Mouse (Mus musculus) myocyte (in vitro differentiated cells): ENCODE data around the gene Bcl6. TPM values are rescaled to one million over a fixed set of nuclear protein-coding genes. Genes with fewer than 3 reads are reported as not detected.

Experiments
- H3K27me3 ChIP-seq: one replicate; pipeline ENCODE4 v1.6.1; 2011; ENCODE audit not compliant: control insufficient read depth, insufficient read depth, insufficient read length
- H3K36me3 ChIP-seq: one replicate; pipeline ENCODE4 v1.6.1; 2011; ENCODE audit not compliant: control insufficient read depth, insufficient read depth
- H3K4me2 ChIP-seq: one replicate; pipeline ENCODE4 v1.6.1; 2011; ENCODE audit warnings: low read depth, control low read depth
- H3K4me3 ChIP-seq: one replicate; pipeline ENCODE4 v1.5.1; 2011; ENCODE audit warnings: mild to moderate bottlenecking, control low read depth, moderate library complexity
- H3K79me2 ChIP-seq: one replicate; pipeline ENCODE4 v1.6.1; 2011; ENCODE audit not compliant: control insufficient read depth, insufficient read depth
- H3ac ChIP-seq: one replicate; pipeline ENCODE4 v1.6.1; 2011; ENCODE audit not compliant: control insufficient read depth, insufficient read length
- CEBPB ChIP-seq: IDR thresholded peaks from 2 replicates; pipeline ENCODE4 v1.6.1; 2011; ENCODE audit warnings: mild to moderate bottlenecking, moderate library complexity; ENCODE audit not compliant: poor library complexity, insufficient read depth, severe bottlenecking
- E2F4 ChIP-seq: IDR thresholded peaks from one replicate; pipeline ENCODE4 v1.6.1; 2011; ENCODE audit warnings: mild to moderate bottlenecking, control low read depth, moderate library complexity; ENCODE audit not compliant: insufficient read depth
- MAX ChIP-seq: IDR thresholded peaks from one replicate; pipeline ENCODE4 v1.6.1; 2011; ENCODE audit warnings: low read depth, mild to moderate bottlenecking, control low read depth
- MYOD1 ChIP-seq, 3 experiments: IDR thresholded peaks; one replicate each; pipeline ENCODE4 v1.6.1; 2011; ENCODE audit warnings: control low read depth in 2 of 3, low read depth in 2 of 3, mild to moderate bottlenecking in 2 of 3, moderate library complexity in 1 of 3; ENCODE audit not compliant: insufficient read length in 2 of 3, control insufficient read depth in 1 of 3
- MYOG ChIP-seq, 3 experiments: IDR thresholded peaks; one replicate each; pipeline ENCODE4 v1.6.1; 2011; ENCODE audit warnings: control low read depth in 2 of 3, low read depth in 2 of 3, mild to moderate bottlenecking in 2 of 3; ENCODE audit not compliant: insufficient read length in 2 of 3, control insufficient read depth in 1 of 3, insufficient read depth in 1 of 3
- POLR2A ChIP-seq: IDR thresholded peaks from one replicate; pipeline ENCODE4 v1.6.1; 2011; ENCODE audit warnings: low read depth, mild to moderate bottlenecking, control low read depth, moderate library complexity; ENCODE audit not compliant: insufficient read length
- POLR2AphosphoS2 ChIP-seq: IDR thresholded peaks from one replicate; pipeline ENCODE4 v1.6.1; 2011; ENCODE audit warnings: low read depth, control low read depth; ENCODE audit not compliant: insufficient read length
- REST ChIP-seq: IDR thresholded peaks from one replicate; pipeline ENCODE4 v1.6.1; 2011; ENCODE audit warnings: mild to moderate bottlenecking, control low read depth, moderate library complexity; ENCODE audit not compliant: insufficient read depth, insufficient read length
- SRF ChIP-seq: IDR thresholded peaks from one replicate; pipeline ENCODE4 v1.6.1; 2011; ENCODE audit warnings: low read depth; ENCODE audit not compliant: control insufficient read depth, insufficient read length
- TCF12 ChIP-seq: IDR thresholded peaks from one replicate; pipeline ENCODE4 v1.6.1; 2011; ENCODE audit warnings: mild to moderate bottlenecking, control low read depth; ENCODE audit not compliant: poor library complexity, insufficient read depth, severe bottlenecking
- TCF3 ChIP-seq: IDR thresholded peaks from one replicate; pipeline ENCODE4 v1.6.1; 2011; ENCODE audit warnings: low read depth, control low read depth; ENCODE audit not compliant: insufficient read length
- USF1 ChIP-seq: IDR thresholded peaks from one replicate; pipeline ENCODE4 v1.6.1; 2011; ENCODE audit warnings: low read depth, mild to moderate bottlenecking, control low read depth, moderate library complexity
- polyA plus RNA-seq: library from polyadenylated mRNA; unstranded; fragments of >200 nt; fragmentation: generic; extraction: Trizol; gene quantifications from one replicate; pipeline ENCODE4 v1.2.1, GENCODE M21; 2012; ENCODE audit warnings: missing spikeins

Bcl6 gene
- polyA plus RNA-seq, 1 experiment = 28.5 TPM

DNA sequence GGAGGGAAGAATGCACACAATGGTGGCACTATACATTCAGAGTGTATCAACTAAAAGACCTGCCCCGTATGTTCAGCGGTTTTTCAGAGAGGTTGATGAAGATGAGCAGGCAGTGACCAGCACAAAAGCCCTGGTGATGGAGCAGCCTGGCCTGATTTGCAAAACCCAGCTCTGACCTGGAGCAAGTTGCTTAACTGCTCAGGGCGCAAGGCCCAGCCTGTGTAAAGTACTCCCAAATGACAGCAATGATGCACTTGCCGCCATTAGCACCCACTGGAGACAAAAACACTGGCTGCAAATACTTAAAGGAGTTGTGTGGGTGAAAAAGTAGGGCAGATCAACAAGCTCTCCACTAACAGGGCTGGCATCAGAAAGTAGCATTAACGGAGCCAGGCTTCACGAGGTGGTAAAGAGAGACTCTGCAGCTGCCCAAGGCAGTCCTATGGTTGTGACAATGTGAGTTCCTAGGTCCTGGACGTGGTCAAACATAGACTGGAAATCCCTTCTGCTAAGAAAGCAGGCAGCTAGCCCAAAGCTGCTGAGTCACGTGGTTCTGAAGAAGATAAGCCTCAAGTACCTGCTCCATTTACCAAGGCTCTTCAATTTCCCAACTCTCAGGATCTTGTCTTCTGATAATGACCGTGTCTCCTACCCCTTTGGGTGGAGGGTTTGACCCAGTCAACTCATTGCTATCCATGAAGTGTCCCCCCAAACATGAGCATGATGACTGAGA is 14.9 kb downstream of the Bcl6 start:
- Histone ChIP-seq H3K4me2 (no peak overlapping the region), H3K4me3 (no peak overlapping the region), H3K36me3 (peaks cover 70% of the 10 kb centered on the region), H3K79me2 (peaks cover 14% of the 10 kb centered on the region), H3ac (no peak overlapping the region), H3K27me3 (no peaks in the 10 kb centered on the region)
- TF ChIP-seq CEBPB (no peak), SRF (no peak), MYOG (IDR thresholded peaks at IDR 0.05; ENCODE audit: control insufficient read depth in 1 of 3, insufficient read depth in 1 of 3, insufficient read length in 2 of 3, low read depth in 2 of 3) (no peak), USF1 (no peak), TCF3 (no peak), REST (no peak), MYOD1 (IDR thresholded peaks at IDR 0.05; ENCODE audit: control insufficient read depth in 1 of 3, insufficient read length in 2 of 3, low read depth in 2 of 3) (no peak), E2F4 (no peak), TCF12 (no peak), POLR2A (no peak), MAX (no peak), POLR2AphosphoS2 (no peak)

GRCm38 (mm10) chr16:23972901-23973300 is 15.8 kb downstream of the Bcl6 start:
- Histone ChIP-seq H3K27me3 (no peaks in the 10 kb centered on the region), H3K36me3 (peaks cover 78% of the 10 kb centered on the region), H3K4me2 (no peak overlapping the region), H3ac (no peak overlapping the region), H3K4me3 (no peak overlapping the region), H3K79me2 (peaks cover 7% of the 10 kb centered on the region)
- no peak for TF ChIP-seq CEBPB

DNA sequence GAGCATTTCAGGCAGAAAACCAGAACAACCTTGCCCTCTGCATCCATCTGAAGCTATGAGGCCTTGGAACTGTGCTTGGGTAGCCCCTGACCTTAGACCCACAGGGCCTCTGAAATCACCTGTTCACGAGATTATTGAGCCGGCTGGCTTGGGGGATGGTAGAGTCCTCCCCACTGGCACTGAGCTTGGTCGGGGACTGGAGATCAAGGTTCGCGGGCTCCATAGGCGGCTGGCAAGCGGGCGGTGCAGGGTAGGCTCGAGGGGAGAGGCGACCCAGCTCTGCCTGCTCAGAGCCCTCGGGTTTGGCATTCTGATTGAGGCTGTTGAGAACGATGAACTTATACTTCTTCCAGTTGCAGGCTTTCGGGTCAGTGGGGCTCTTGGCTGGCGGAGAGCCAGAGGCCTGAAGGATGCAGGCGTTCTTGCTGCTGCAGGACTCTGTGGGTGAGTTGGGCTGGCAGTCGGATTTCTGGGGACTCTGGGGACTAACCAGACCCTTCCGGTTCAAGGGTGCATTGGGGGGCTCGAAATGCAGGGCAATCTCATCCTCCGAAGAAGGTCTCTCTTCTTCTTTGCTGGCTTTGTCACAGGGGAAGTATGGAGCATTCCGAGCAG is 16.4 kb downstream of the Bcl6 start:
- H3ac ChIP-seq = no peak overlapping the region
- TF ChIP-seq TCF3 = no peak
- no peak for TF ChIP-seq MYOD1 (IDR thresholded peaks at IDR 0.05; ENCODE audit: control insufficient read depth in 1 of 3, insufficient read length in 2 of 3, low read depth in 2 of 3)
- TF ChIP-seq MAX = no peak
- TF ChIP-seq POLR2AphosphoS2 = peak; percentile 11
- TF ChIP-seq TCF12 = no peak
- no peak overlapping the region for H3K4me2 ChIP-seq
- peaks cover under 1% of the 10 kb centered on the region for H3K79me2 ChIP-seq
- peaks cover 77% of the 10 kb centered on the region for H3K36me3 ChIP-seq
- H3K27me3 ChIP-seq = no peaks in the 10 kb centered on the region
- H3K4me3 ChIP-seq = no peak overlapping the region

DNA sequence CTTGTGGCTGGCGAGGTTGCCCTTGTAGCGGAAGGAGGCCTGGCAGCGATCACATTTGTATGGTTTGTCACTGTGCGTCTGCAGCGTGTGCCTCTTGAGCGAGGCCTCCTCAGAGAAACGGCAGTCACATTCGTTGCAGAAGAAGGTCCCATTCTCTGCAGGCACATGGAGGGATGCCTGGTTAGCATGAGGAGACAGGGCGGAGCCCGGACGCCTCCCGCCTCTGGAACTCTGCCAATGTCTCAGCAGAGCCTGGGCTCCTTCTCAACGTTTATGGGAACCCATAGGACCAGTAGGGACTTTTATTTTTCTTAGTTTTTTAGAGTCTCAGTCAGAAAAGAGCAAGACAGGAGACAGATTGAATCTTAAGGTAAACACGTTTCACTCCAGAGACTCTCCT is 18.7 kb downstream of the Bcl6 start:
- peaks cover 78% of the 10 kb centered on the region for H3K36me3 ChIP-seq
- no peak overlapping the region for H3ac ChIP-seq
- H3K27me3 ChIP-seq = no peaks in the 10 kb centered on the region
- H3K4me3 ChIP-seq = no peak overlapping the region
- TF ChIP-seq SRF (no peak), POLR2AphosphoS2 (peak; percentile 31)
- H3K79me2 ChIP-seq = no peaks in the 10 kb centered on the region
- H3K4me2 ChIP-seq = no peak overlapping the region

DNA sequence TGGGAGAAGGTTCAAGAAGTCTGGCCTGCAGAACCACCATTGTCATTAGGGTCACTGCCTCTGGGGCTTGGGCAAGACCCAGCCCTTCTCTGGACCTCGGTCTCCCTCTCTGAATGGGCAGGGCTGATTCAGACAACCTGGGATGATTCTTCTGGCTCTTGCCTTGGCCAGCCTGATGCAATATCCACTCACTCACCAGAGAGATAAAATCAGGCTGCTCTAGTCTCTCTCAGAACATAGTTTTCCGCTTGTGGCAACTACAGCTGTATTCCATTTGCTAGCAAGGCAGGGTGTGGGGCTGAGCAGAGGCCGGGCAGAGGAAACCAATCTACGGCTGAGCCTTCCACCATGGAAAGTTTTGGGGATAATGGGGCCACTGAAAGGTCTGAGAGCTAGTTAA is 19.8 kb downstream of the Bcl6 start:
- Histone ChIP-seq H3K36me3 (peaks cover 73% of the 10 kb centered on the region), H3ac (no peak overlapping the region), H3K27me3 (no peaks in the 10 kb centered on the region), H3K4me3 (no peak overlapping the region), H3K4me2 (no peak overlapping the region), H3K79me2 (no peaks in the 10 kb centered on the region)
- TF ChIP-seq POLR2A = no peak
- TF ChIP-seq MYOD1 (IDR thresholded peaks at IDR 0.05; ENCODE audit: control insufficient read depth in 1 of 3, insufficient read length in 2 of 3, low read depth in 2 of 3) = no peak
- TF ChIP-seq MYOG (IDR thresholded peaks at IDR 0.05; ENCODE audit: control insufficient read depth in 1 of 3, insufficient read depth in 1 of 3, insufficient read length in 2 of 3, low read depth in 2 of 3) = no peak
- no peak for TF ChIP-seq MAX
- no peak for TF ChIP-seq E2F4
- no peak for TF ChIP-seq TCF12
- no peak for TF ChIP-seq POLR2AphosphoS2
- no peak for TF ChIP-seq USF1
- no peak for TF ChIP-seq REST
- TF ChIP-seq CEBPB = no peak
- no peak for TF ChIP-seq TCF3
- TF ChIP-seq SRF = no peak
